Mouse (Mus musculus) bone marrow, adult 2 months (tissue): ENCODE measurements at regions not wholly inside any gene's neighbourhood (a gene's known extent, or its start where the extent isn't known, plus 50 kb on each side); places are given as distances from the start of the nearest gene placed in this dataset.
"Not testable (repeated sequence)": the region's sequence is repeated elsewhere in the genome, so short reads cannot be mapped to it uniquely, and the experiment has no call there.

Experiments
- H3K27ac ChIP-seq: fragments of 200-500 bp; 2 replicates; pipeline ENCODE4 v1.5.1; 2012; ENCODE audit warnings: low read depth, mild to moderate bottlenecking, control low read depth, inconsistent platforms, low read length; ENCODE audit not compliant: control insufficient read depth, poor library complexity, insufficient read depth
- H3K4me1 ChIP-seq: fragments of 200-500 bp; 2 replicates; pipeline ENCODE4 v1.6.1; 2011; ENCODE audit warnings: low read length; ENCODE audit not compliant: control insufficient read depth, insufficient read depth
- H3K4me3 ChIP-seq: fragments of 200-500 bp; replicated peaks from 2 replicates; pipeline ENCODE3; 2011; ENCODE audit warnings: mild to moderate bottlenecking, low read depth, low read length, control low read depth; ENCODE audit not compliant: control insufficient read depth
- CTCF ChIP-seq: fragments of 200-500 bp; IDR thresholded peaks from 2 replicates; pipeline ENCODE4 v1.5.1; 2011; ENCODE audit warnings: low read length, control low read depth; ENCODE audit not compliant: control insufficient read depth, insufficient read depth
- POLR2A ChIP-seq: fragments of 200-500 bp; IDR thresholded peaks from 2 replicates; pipeline ENCODE4 v1.6.1; 2011; ENCODE audit warnings: low read depth, mild to moderate bottlenecking, control low read depth, low read length, borderline replicate concordance; ENCODE audit not compliant: control insufficient read depth
- WGBS: fragments of 180-500 bp; shearing (Covaris S2); methylation state at CpG from one replicate; pipeline ENCODE4 v1.1.7; 2018; 5-methylcytosine and 5-hydroxymethylcytosine counted together

GRCm38 (mm10) chr16:54857369-54857768 lies 440.4 kb downstream of the Zpld1 start:
- H3K4me3 ChIP-seq: no peak overlapping the region
- no peaks in the 10 kb centered on the region for H3K4me1 ChIP-seq
- TF ChIP-seq CTCF (no peak), POLR2A (no peak)
- no peak overlapping the region for H3K27ac ChIP-seq

GRCm38 (mm10) chr16:54842996-54843395 lies 454.8 kb downstream of the Zpld1 start:
- H3K4me3 ChIP-seq, H3K27ac ChIP-seq, H3K4me1 ChIP-seq: not testable (repeated sequence)
- WGBS: 82% methylated on average over 4 of the region's 4 CpGs
